22 mouse cellular contexts compared by ENCODE assay signal in the genomic region with DNA sequence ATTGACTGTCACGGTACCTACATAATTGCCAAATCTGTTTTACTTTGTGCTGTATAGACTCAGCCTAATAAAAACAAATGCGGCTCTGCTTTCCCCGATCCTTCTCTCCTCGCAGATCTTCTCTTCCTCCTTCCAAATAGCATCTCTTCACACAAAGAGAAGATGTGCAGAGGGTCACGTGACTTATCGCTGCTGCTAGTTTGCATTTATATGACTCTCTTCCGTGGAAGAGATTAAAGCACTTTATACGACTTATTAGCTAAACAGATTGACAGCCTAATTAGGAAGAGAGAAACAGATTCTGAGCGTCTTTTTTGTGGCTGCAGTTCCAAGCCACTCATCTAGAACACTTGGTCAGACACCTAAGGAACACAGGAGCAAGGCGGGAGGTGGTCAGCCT.
A peak's percentile ranks its signal among the peaks of the same experiment; 100 is the strongest.
DNase-seq lines count a peak whose midpoint lies in the region; ATAC-seq and TF ChIP-seq lines count a peak whose summit lies in the region.
"Had no signal": no experiment of that assay in that cellular context is flagged by ENCODE, and none has a peak within 500 bp of the region (broad histone marks: within the 10 kb centered on the region; RNA-seq: fewer than 3 reads in every experiment).

No protein-coding gene starts in this region.

- 73% methylated on average over 10 of the region's 10 CpGs for WGBS in hindbrain, embryonic 12.5 days
- WGBS in hindbrain, postnatal 0 days, result 57% methylated on average over 10 of the region's 10 CpGs
- 76% methylated on average over 10 of the region's 10 CpGs for WGBS in spleen, adult 2 months
- WGBS in midbrain, embryonic 14.5 days, result 41% methylated on average over 10 of the region's 10 CpGs
- WGBS in intestine, embryonic 16.5 days, result 59% methylated on average over 10 of the region's 10 CpGs

- peaks cover 26% of the 10 kb centered on the region; the same call in 1 of the 2 replicates for H3K4me1 ChIP-seq in hindbrain, embryonic 12.5 days
- H3K4me1 ChIP-seq in hindbrain, postnatal 0 days (ENCODE audit: insufficient read depth, low read length), result peaks cover 16% of the 10 kb centered on the region; the same call in 1 of the 2 replicates
- H3K4me1 ChIP-seq in spleen, adult 2 months (ENCODE audit: control insufficient read depth, insufficient read depth, insufficient read length), result peaks cover 2% of the 10 kb centered on the region; the same call in 1 of the 2 replicates
- H3K4me1 ChIP-seq in midbrain, embryonic 14.5 days (ENCODE audit: control insufficient read depth, insufficient read depth, low read length), result peaks cover 37% of the 10 kb centered on the region
- peaks cover 17% of the 10 kb centered on the region; the same call in 1 of the 2 replicates for H3K4me1 ChIP-seq in intestine, embryonic 16.5 days (ENCODE audit: control insufficient read depth, insufficient read depth, low read length)
- H3K4me1 ChIP-seq: liver, embryonic 13.5 days had no signal

- no peak for DNase-seq in hindbrain, postnatal 0 days (ENCODE audit: low spot score)
- DNase-seq in spleen, adult 2 months (ENCODE audit: low read depth in 1 of 2, low spot score in 2 of 2), result no peak
- no peak for DNase-seq in spleen, adult 18-20 months
- peak; percentile 56 for DNase-seq in midbrain, embryonic 14.5 days
- DNase-seq in layer of hippocampus, adult 2 months (ENCODE audit: low spot score in 2 of 2), result no peak
- DNase-seq: B cell, adult 2 months; cerebellum, adult 9-10 months; gastrocnemius, postnatal 10 days; heart, postnatal 4 days; kidney, adult 11 months; layer of hippocampus, postnatal 36 days; liver, embryonic 13.5 days; lung, embryonic 14.5 days; lung, postnatal 36 days had no signal

- no peak for TF ChIP-seq CTCF in hindbrain, postnatal 0 days (IDR thresholded peaks at IDR 0.05; ENCODE audit: low read depth)
- TF ChIP-seq CTCF in spleen, adult 2 months (IDR thresholded peaks at IDR 0.05; ENCODE audit: extremely low read depth, insufficient read depth, insufficient read length, insufficient replicate concordance), result no peak
- TF ChIP-seq CTCF in layer of hippocampus, adult 2 months (conservative IDR thresholded peaks at IDR 0.05), result no peak

- no peak overlapping the region for H3K4me3 ChIP-seq in hindbrain, embryonic 12.5 days
- H3K4me3 ChIP-seq in hindbrain, postnatal 0 days (ENCODE audit: low read length), result no peak overlapping the region
- H3K4me3 ChIP-seq in spleen, adult 2 months (ENCODE audit: extremely low read depth, insufficient read depth, insufficient read length), result no peak overlapping the region
- H3K4me3 ChIP-seq in midbrain, embryonic 14.5 days (replicated peaks; ENCODE audit: low read depth, low read length), result no peak overlapping the region
- no peak overlapping the region for H3K4me3 ChIP-seq in layer of hippocampus, adult 2 months
- no peak overlapping the region for H3K4me3 ChIP-seq in intestine, embryonic 16.5 days (ENCODE audit: low read length)
- H3K4me3 ChIP-seq: erythroblast, embryonic 14.5 days; heart, embryonic 15.5 days; limb, embryonic 13.5 days; liver, embryonic 13.5 days; myocyte; stomach, embryonic 15.5 days had no signal

- H3K9me3 ChIP-seq in hindbrain, embryonic 12.5 days (replicated peaks), result no peaks in the 10 kb centered on the region
- H3K9me3 ChIP-seq in hindbrain, postnatal 0 days (ENCODE audit: low read length), result no peaks in the 10 kb centered on the region
- no peaks in the 10 kb centered on the region for H3K9me3 ChIP-seq in midbrain, embryonic 14.5 days (ENCODE audit: control insufficient read depth, low read length)
- H3K9me3 ChIP-seq in intestine, embryonic 16.5 days (ENCODE audit: control insufficient read depth, low read length), result no peaks in the 10 kb centered on the region
- H3K9me3 ChIP-seq: heart, embryonic 15.5 days; limb, embryonic 13.5 days; liver, embryonic 13.5 days; stomach, embryonic 15.5 days had no signal

- no peak overlapping the region for H3K4me2 ChIP-seq in hindbrain, embryonic 12.5 days (replicated peaks)
- H3K4me2 ChIP-seq in hindbrain, postnatal 0 days (ENCODE audit: low read depth, low read length), result no peak overlapping the region
- H3K4me2 ChIP-seq in midbrain, embryonic 14.5 days (ENCODE audit: low read length), result no peak overlapping the region
- H3K4me2 ChIP-seq in intestine, embryonic 16.5 days (ENCODE audit: low read depth, low read length), result no peak overlapping the region
- H3K4me2 ChIP-seq: heart, embryonic 15.5 days; limb, embryonic 13.5 days; liver, embryonic 13.5 days; lung, embryonic 14.5 days; stomach, embryonic 15.5 days had no signal

- no peaks in the 10 kb centered on the region for H3K27me3 ChIP-seq in hindbrain, embryonic 12.5 days
- no peaks in the 10 kb centered on the region for H3K27me3 ChIP-seq in hindbrain, postnatal 0 days (ENCODE audit: insufficient read depth, low read length)
- H3K27me3 ChIP-seq in spleen, adult 2 months (ENCODE audit: control insufficient read depth, insufficient read depth, low read length), result no peaks in the 10 kb centered on the region
- no peaks in the 10 kb centered on the region for H3K27me3 ChIP-seq in midbrain, embryonic 14.5 days (ENCODE audit: control insufficient read depth, insufficient read depth, low read length)
- H3K27me3 ChIP-seq in intestine, embryonic 16.5 days (replicated peaks; ENCODE audit: control insufficient read depth, insufficient read depth, low read length), result no peaks in the 10 kb centered on the region
- H3K27me3 ChIP-seq: heart, embryonic 15.5 days; stomach, embryonic 15.5 days had no signal

- peak overlapping the region; percentile 35; the same call in 1 of the 2 replicates for H3K27ac ChIP-seq in hindbrain, embryonic 12.5 days
- no peak overlapping the region for H3K27ac ChIP-seq in hindbrain, postnatal 0 days
- H3K27ac ChIP-seq in spleen, adult 2 months (ENCODE audit: insufficient read depth, low read length), result peak overlapping the region; percentile 60; the same call in 1 of the 2 replicates
- H3K27ac ChIP-seq in midbrain, embryonic 14.5 days (replicated peaks; ENCODE audit: low read depth, low read length), result peak overlapping the region; percentile 15
- no peak overlapping the region for H3K27ac ChIP-seq in layer of hippocampus, adult 2 months
- H3K27ac ChIP-seq in intestine, embryonic 16.5 days (ENCODE audit: low read length), result no peak overlapping the region
- H3K27ac ChIP-seq: heart, embryonic 15.5 days; kidney, postnatal 0 days; limb, embryonic 13.5 days; liver, embryonic 13.5 days; stomach, embryonic 15.5 days had no signal

- TF ChIP-seq POLR2A in spleen, adult 2 months (IDR thresholded peaks at IDR 0.05; ENCODE audit: low read depth, low read length), result no peak

- no peak overlapping the region for H3K9ac ChIP-seq in hindbrain, embryonic 12.5 days
- no peak overlapping the region for H3K9ac ChIP-seq in hindbrain, postnatal 0 days (replicated peaks; ENCODE audit: low read length)
- H3K9ac ChIP-seq in midbrain, embryonic 14.5 days (replicated peaks; ENCODE audit: low read length), result no peak overlapping the region
- H3K9ac ChIP-seq in intestine, embryonic 16.5 days (ENCODE audit: low read depth, low read length), result no peak overlapping the region
- H3K9ac ChIP-seq: heart, embryonic 15.5 days; limb, embryonic 13.5 days; liver, embryonic 13.5 days; lung, embryonic 14.5 days; stomach, embryonic 15.5 days had no signal

- ATAC-seq in hindbrain, embryonic 12.5 days (ENCODE audit: low FRiP score), result no peak
- ATAC-seq in hindbrain, postnatal 0 days, result no peak
- ATAC-seq in midbrain, embryonic 14.5 days (ENCODE audit: low FRiP score, low TSS enrichment), result no peak
- ATAC-seq in intestine, embryonic 16.5 days, result no peak

- H3K36me3 ChIP-seq in hindbrain, embryonic 12.5 days, result no peaks in the 10 kb centered on the region
- no peaks in the 10 kb centered on the region for H3K36me3 ChIP-seq in hindbrain, postnatal 0 days (ENCODE audit: insufficient read depth, low read length)
- H3K36me3 ChIP-seq in spleen, adult 2 months (ENCODE audit: control insufficient read depth, insufficient read depth, low read length), result no peaks in the 10 kb centered on the region
- no peaks in the 10 kb centered on the region for H3K36me3 ChIP-seq in midbrain, embryonic 14.5 days (ENCODE audit: control insufficient read depth, insufficient read depth, low read length)
- H3K36me3 ChIP-seq in intestine, embryonic 16.5 days (ENCODE audit: control insufficient read depth, insufficient read depth, low read length), result no peaks in the 10 kb centered on the region
- H3K36me3 ChIP-seq: heart, embryonic 15.5 days; limb, embryonic 13.5 days; liver, embryonic 13.5 days; stomach, embryonic 15.5 days had no signal

Comparison
In these comparisons a context has a peak if more than half of its experiments do, and no peak if none do; other contexts are left out.
1. H3K27ac ChIP-seq: peak in hindbrain, embryonic 12.5 days (single experiment), spleen, adult 2 months (single experiment) and midbrain, embryonic 14.5 days (single experiment); none in hindbrain, postnatal 0 days (single experiment), layer of hippocampus, adult 2 months (single experiment) and intestine, embryonic 16.5 days (single experiment).